Mouse (Mus musculus): ENCODE results near the gene Pdzd2.

- TF ChIP-seq CTCF (IDR thresholded peaks at IDR 0.05) (no peak), EP300 (IDR thresholded peaks at IDR 0.05) (no peak)
These were observed 111.3 kb downstream of the Pdzd2 start for GRCm38 (mm10) chr15:12628451-12628850.
